Mouse (Mus musculus) myocyte (in vitro differentiated cells): Measurements from ENCODE around the gene Upf2. TPM values are rescaled to one million over a fixed set of nuclear protein-coding genes. Genes with fewer than 3 reads are reported as not detected.
"Not testable (repeated sequence)": the region's sequence is repeated elsewhere in the genome, so short reads cannot be mapped to it uniquely, and the experiment has no call there.

Experiments used
- H3K27me3 ChIP-seq: one replicate; pipeline ENCODE4 v1.6.1; 2011; ENCODE audit not compliant: control insufficient read depth, insufficient read depth, insufficient read length
- H3K36me3 ChIP-seq: one replicate; pipeline ENCODE4 v1.6.1; 2011; ENCODE audit not compliant: control insufficient read depth, insufficient read depth
- H3K4me2 ChIP-seq: one replicate; pipeline ENCODE4 v1.6.1; 2011; ENCODE audit warnings: low read depth, control low read depth
- H3K4me3 ChIP-seq: one replicate; pipeline ENCODE4 v1.5.1; 2011; ENCODE audit warnings: mild to moderate bottlenecking, control low read depth, moderate library complexity
- H3K79me2 ChIP-seq: one replicate; pipeline ENCODE4 v1.6.1; 2011; ENCODE audit not compliant: control insufficient read depth, insufficient read depth
- H3ac ChIP-seq: one replicate; pipeline ENCODE4 v1.6.1; 2011; ENCODE audit not compliant: control insufficient read depth, insufficient read length
- CEBPB ChIP-seq: IDR thresholded peaks from 2 replicates; pipeline ENCODE4 v1.6.1; 2011; ENCODE audit warnings: mild to moderate bottlenecking, moderate library complexity; ENCODE audit not compliant: poor library complexity, insufficient read depth, severe bottlenecking
- E2F4 ChIP-seq: IDR thresholded peaks from one replicate; pipeline ENCODE4 v1.6.1; 2011; ENCODE audit warnings: mild to moderate bottlenecking, control low read depth, moderate library complexity; ENCODE audit not compliant: insufficient read depth
- MAX ChIP-seq: IDR thresholded peaks from one replicate; pipeline ENCODE4 v1.6.1; 2011; ENCODE audit warnings: low read depth, mild to moderate bottlenecking, control low read depth
- MYOD1 ChIP-seq, 3 experiments: IDR thresholded peaks; one replicate each; pipeline ENCODE4 v1.6.1; 2011; ENCODE audit warnings: control low read depth in 2 of 3, low read depth in 2 of 3, mild to moderate bottlenecking in 2 of 3, moderate library complexity in 1 of 3; ENCODE audit not compliant: insufficient read length in 2 of 3, control insufficient read depth in 1 of 3
- MYOG ChIP-seq, 3 experiments: IDR thresholded peaks; one replicate each; pipeline ENCODE4 v1.6.1; 2011; ENCODE audit warnings: control low read depth in 2 of 3, low read depth in 2 of 3, mild to moderate bottlenecking in 2 of 3; ENCODE audit not compliant: insufficient read length in 2 of 3, control insufficient read depth in 1 of 3, insufficient read depth in 1 of 3
- POLR2A ChIP-seq: IDR thresholded peaks from one replicate; pipeline ENCODE4 v1.6.1; 2011; ENCODE audit warnings: low read depth, mild to moderate bottlenecking, control low read depth, moderate library complexity; ENCODE audit not compliant: insufficient read length
- POLR2AphosphoS2 ChIP-seq: IDR thresholded peaks from one replicate; pipeline ENCODE4 v1.6.1; 2011; ENCODE audit warnings: low read depth, control low read depth; ENCODE audit not compliant: insufficient read length
- REST ChIP-seq: IDR thresholded peaks from one replicate; pipeline ENCODE4 v1.6.1; 2011; ENCODE audit warnings: mild to moderate bottlenecking, control low read depth, moderate library complexity; ENCODE audit not compliant: insufficient read depth, insufficient read length
- SRF ChIP-seq: IDR thresholded peaks from one replicate; pipeline ENCODE4 v1.6.1; 2011; ENCODE audit warnings: low read depth; ENCODE audit not compliant: control insufficient read depth, insufficient read length
- TCF12 ChIP-seq: IDR thresholded peaks from one replicate; pipeline ENCODE4 v1.6.1; 2011; ENCODE audit warnings: mild to moderate bottlenecking, control low read depth; ENCODE audit not compliant: poor library complexity, insufficient read depth, severe bottlenecking
- TCF3 ChIP-seq: IDR thresholded peaks from one replicate; pipeline ENCODE4 v1.6.1; 2011; ENCODE audit warnings: low read depth, control low read depth; ENCODE audit not compliant: insufficient read length
- USF1 ChIP-seq: IDR thresholded peaks from one replicate; pipeline ENCODE4 v1.6.1; 2011; ENCODE audit warnings: low read depth, mild to moderate bottlenecking, control low read depth, moderate library complexity
- polyA plus RNA-seq: library from polyadenylated mRNA; unstranded; fragments of >200 nt; fragmentation: generic; extraction: Trizol; gene quantifications from one replicate; pipeline ENCODE4 v1.2.1, GENCODE M21; 2012; ENCODE audit warnings: missing spikeins

Gene Upf2
- polyA plus RNA-seq, 1 experiment: 3.8 TPM

DNA sequence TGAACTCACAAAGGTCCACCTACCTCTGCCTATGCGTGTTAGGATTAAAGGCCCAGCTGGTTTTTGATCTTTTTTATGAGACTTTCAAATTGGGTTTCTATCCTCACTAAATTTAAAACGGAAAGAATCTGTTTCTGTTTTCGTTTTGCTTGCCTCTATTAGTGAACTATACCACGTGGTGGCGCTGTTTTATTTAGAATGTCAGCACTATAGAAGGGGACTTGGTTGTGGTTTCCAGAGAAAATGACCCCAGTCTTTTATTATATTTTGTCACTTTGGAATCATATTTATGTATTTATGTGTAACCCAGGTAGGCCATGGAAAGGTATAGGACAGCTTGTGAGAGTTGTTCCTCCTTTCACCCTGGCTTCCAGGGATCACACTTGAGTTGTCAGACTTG is 44.3 kb downstream of the Upf2 start:
- Histone ChIP-seq H3K27me3 (no peaks in the 10 kb centered on the region), H3ac (no peak overlapping the region), H3K36me3 (peaks cover 4% of the 10 kb centered on the region), H3K4me2 (no peak overlapping the region), H3K79me2 (no peaks in the 10 kb centered on the region), H3K4me3 (no peak overlapping the region)
- TF ChIP-seq REST: no peak
- no peak for TF ChIP-seq MYOG (IDR thresholded peaks at IDR 0.05; ENCODE audit: control insufficient read depth in 1 of 3, insufficient read depth in 1 of 3, insufficient read length in 2 of 3, low read depth in 2 of 3)
- TF ChIP-seq CEBPB: no peak
- no peak for TF ChIP-seq MYOD1 (IDR thresholded peaks at IDR 0.05; ENCODE audit: control insufficient read depth in 1 of 3, insufficient read length in 2 of 3, low read depth in 2 of 3)
- no peak for TF ChIP-seq MAX
- TF ChIP-seq POLR2A: no peak
- no peak for TF ChIP-seq TCF3

DNA sequence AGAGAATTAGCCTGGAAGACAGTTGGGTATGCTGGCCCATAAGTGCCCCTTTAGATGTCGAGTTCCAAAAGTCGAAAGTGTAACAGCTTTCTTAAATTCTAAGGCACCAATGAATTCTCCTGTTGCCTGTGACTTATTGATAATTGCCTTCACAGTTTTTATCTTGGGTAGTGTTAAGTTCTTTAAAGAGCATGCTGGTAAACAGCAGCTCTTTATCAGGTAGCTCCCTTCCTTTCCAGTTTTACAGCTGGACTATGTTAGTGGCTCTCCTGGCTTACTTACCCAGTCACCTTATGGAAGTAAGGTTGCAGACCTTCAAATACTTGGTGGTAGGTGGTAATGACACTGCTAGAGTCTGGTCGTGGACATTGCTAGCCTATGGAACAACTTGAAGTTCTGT is 52.7 kb downstream of the Upf2 start:
- Histone ChIP-seq H3K27me3 (no peaks in the 10 kb centered on the region), H3K36me3 (peaks cover 14% of the 10 kb centered on the region), H3K4me2 (no peak overlapping the region), H3ac (no peak overlapping the region), H3K4me3 (no peak overlapping the region), H3K79me2 (no peaks in the 10 kb centered on the region)
- TF ChIP-seq MYOG (IDR thresholded peaks at IDR 0.05; ENCODE audit: control insufficient read depth in 1 of 3, insufficient read depth in 1 of 3, insufficient read length in 2 of 3, low read depth in 2 of 3): no peak
- no peak for TF ChIP-seq MAX
- no peak for TF ChIP-seq POLR2A
- no peak for TF ChIP-seq TCF12
- no peak for TF ChIP-seq SRF
- no peak for TF ChIP-seq POLR2AphosphoS2
- TF ChIP-seq USF1: no peak
- TF ChIP-seq MYOD1 (IDR thresholded peaks at IDR 0.05; ENCODE audit: control insufficient read depth in 1 of 3, insufficient read length in 2 of 3, low read depth in 2 of 3): no peak
- no peak for TF ChIP-seq E2F4
- TF ChIP-seq TCF3: no peak
- no peak for TF ChIP-seq CEBPB
- no peak for TF ChIP-seq REST

DNA sequence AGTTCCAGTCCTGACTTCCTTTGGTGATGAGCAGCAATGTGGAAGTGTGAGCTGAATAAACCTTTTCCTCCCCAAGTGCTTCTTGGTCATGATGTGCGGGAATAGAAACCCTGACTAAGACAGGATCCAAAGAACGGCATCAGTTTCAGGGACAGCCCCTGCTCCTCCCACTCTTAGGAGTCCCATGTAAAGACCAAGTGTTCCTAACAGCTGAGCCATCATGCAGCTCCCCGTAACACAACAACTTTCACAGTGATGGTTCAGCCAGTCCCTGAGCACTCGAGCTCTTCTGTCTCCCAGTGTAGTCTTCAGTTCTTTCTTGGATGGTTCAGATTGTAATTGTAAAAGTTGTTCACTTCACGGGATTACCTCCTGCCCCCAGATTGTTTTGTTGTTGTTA is 63.3 kb downstream of the Upf2 start:
- no peak overlapping the region for H3K4me2 ChIP-seq
- peaks cover 26% of the 10 kb centered on the region for H3K36me3 ChIP-seq
- no peaks in the 10 kb centered on the region for H3K79me2 ChIP-seq
- H3K27me3 ChIP-seq: no peaks in the 10 kb centered on the region
- TF ChIP-seq TCF12: no peak
- TF ChIP-seq REST: no peak
- TF ChIP-seq POLR2AphosphoS2: no peak
- TF ChIP-seq POLR2A: no peak
- H3K4me3 ChIP-seq: no peak overlapping the region
- no peak overlapping the region for H3ac ChIP-seq

DNA sequence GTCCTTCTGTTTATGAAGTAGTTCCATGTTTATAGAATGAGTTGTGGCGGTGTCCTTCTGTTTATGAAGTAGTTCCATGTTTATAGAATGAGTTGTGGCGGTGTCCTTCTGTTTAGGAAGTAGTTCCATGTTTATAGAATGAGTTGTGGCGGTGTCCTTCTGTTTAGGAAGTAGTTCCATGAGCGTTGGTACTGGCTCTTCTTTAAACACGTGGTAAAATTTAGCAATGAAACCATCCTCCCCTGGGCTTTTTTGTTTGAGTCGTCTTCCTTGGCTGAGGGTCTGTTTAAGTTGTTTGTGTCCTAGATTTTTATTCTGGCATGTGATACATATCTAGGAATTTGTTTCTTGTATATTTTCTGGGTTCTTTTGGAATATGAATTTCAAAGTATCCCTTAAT is 63.9 kb downstream of the Upf2 start:
- H3K4me2 ChIP-seq, H3ac ChIP-seq, H3K27me3 ChIP-seq, H3K4me3 ChIP-seq, H3K79me2 ChIP-seq: not testable (repeated sequence)
- H3K36me3 ChIP-seq: peaks cover 31% of the 10 kb centered on the region

DNA sequence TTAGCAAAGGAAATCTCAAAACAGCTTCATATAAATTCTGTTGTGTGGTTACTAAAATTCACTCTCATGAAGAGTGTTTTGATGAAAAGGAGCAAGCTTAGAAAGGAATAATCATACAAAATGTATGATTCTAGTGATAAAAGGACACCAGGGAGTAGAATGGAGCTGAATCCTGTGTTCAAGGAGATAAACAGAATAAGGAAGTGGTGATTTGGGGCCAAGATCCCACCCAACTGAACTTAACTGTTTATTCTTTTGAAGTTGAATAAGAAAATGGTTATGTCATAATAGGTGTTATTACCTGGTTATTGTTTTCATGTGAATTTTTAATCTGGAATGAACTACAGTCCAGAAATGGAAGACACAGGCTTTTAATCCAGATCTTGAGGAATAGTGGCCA is 69.3 kb downstream of the Upf2 start:
- TF ChIP-seq MAX: no peak
- no peaks in the 10 kb centered on the region for H3K79me2 ChIP-seq
- peaks cover 41% of the 10 kb centered on the region for H3K36me3 ChIP-seq
- no peak overlapping the region for H3ac ChIP-seq
- H3K27me3 ChIP-seq: no peaks in the 10 kb centered on the region
- H3K4me2 ChIP-seq: no peak overlapping the region
- no peak overlapping the region for H3K4me3 ChIP-seq

DNA sequence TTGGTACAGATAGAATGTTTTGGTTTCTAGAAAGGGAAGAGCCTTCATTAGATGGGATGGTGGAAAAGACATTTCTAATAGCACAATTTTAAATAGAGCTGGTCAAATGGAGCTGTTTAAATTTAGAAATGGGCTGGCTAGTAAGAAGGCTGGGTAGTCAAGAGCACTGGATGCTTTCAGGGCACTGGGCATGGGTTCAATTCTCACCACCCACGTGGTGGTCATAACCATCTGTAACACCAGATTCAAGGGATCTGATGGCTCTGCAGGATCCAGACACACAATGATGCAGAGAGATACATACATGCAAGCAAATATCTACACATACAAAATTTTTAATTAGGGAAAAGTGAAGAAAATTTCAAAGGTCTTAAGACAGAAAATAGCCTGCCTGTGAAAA is 91.4 kb downstream of the Upf2 start:
- H3K4me3 ChIP-seq: no peak overlapping the region
- H3K27me3 ChIP-seq: no peaks in the 10 kb centered on the region
- no peak overlapping the region for H3K4me2 ChIP-seq
- peaks cover 26% of the 10 kb centered on the region for H3K36me3 ChIP-seq
- TF ChIP-seq POLR2A (no peak), TCF3 (no peak), MYOG (IDR thresholded peaks at IDR 0.05; ENCODE audit: control insufficient read depth in 1 of 3, insufficient read depth in 1 of 3, insufficient read length in 2 of 3, low read depth in 2 of 3) (no peak), POLR2AphosphoS2 (no peak), MAX (no peak), CEBPB (no peak), E2F4 (no peak), USF1 (no peak), TCF12 (no peak), REST (no peak)
- H3ac ChIP-seq: no peak overlapping the region
- H3K79me2 ChIP-seq: no peaks in the 10 kb centered on the region
